Mouse (Mus musculus) heart, embryonic 16.5 days (tissue): Measurements from ENCODE around the gene Cep19. TPM values are rescaled to one million over a fixed set of nuclear protein-coding genes. Genes with fewer than 3 reads are reported as not detected.

Experiments
- ATAC-seq: fragments of 200-750 bp; cut with Nextera tagmentation; replicated peaks from 2 replicates; pipeline ENCODE4 v1.8.0; 2017; ENCODE audit warnings: moderate number of reproducible peaks; ENCODE audit not compliant: insufficient read depth, low FRiP score; ENCODE audit errors: extremely low read depth
- H3K27ac ChIP-seq: fragments of 300-500 bp; sonication (generic); 2 replicates; pipeline ENCODE4 v1.5.1; 2014; ENCODE audit warnings: mild to moderate bottlenecking, low read length, control low read depth, moderate library complexity
- H3K27me3 ChIP-seq: fragments of 300-500 bp; sonication (generic); 2 replicates; pipeline ENCODE4 v1.6.1; 2014; ENCODE audit warnings: low read length, mixed read lengths; ENCODE audit not compliant: control insufficient read depth, insufficient read depth
- H3K36me3 ChIP-seq: fragments of 300-500 bp; sonication (generic); 2 replicates; pipeline ENCODE4 v1.6.1; 2014; ENCODE audit not compliant: control insufficient read depth, insufficient read depth
- H3K4me1 ChIP-seq: fragments of 300-500 bp; sonication (generic); 2 replicates; pipeline ENCODE4 v1.6.1; 2014; ENCODE audit warnings: low read length, mixed read lengths; ENCODE audit not compliant: control insufficient read depth, insufficient read depth
- H3K4me2 ChIP-seq: fragments of 300-500 bp; sonication (generic); 2 replicates; pipeline ENCODE4 v1.6.1; 2014; ENCODE audit warnings: low read depth, mild to moderate bottlenecking, control low read depth, low read length
- H3K4me3 ChIP-seq: fragments of 300-500 bp; sonication (generic); 2 replicates; pipeline ENCODE4 v1.5.1; 2014; ENCODE audit warnings: mild to moderate bottlenecking, control low read depth, low read length
- H3K9ac ChIP-seq: fragments of 300-500 bp; sonication (generic); 2 replicates; pipeline ENCODE4 v1.6.1; 2014; ENCODE audit warnings: low read length, control low read depth
- H3K9me3 ChIP-seq: fragments of 300-500 bp; sonication (generic); replicated peaks from 2 replicates; pipeline ENCODE4 v1.6.1; 2016; ENCODE audit warnings: low read length; ENCODE audit not compliant: control insufficient read depth
- WGBS: fragments of 180-500 bp; shearing (Covaris S2); extraction: QIAGEN DNeasy Blood & Tissue Kit; methylation state at CpG from one replicate; pipeline ENCODE4 v1.1.7; 2014; 5-methylcytosine and 5-hydroxymethylcytosine counted together
- polyA plus RNA-seq: library from polyadenylated mRNA; unstranded; fragments of >200 nt; fragmentation: Nextera tagmentation; extraction: Ambion mirVana; gene quantifications from 2 replicates; pipeline ENCODE4 v1.2.1, GENCODE M21; 2015

Cep19 gene
- polyA plus RNA-seq, 1 experiment from 2014 or later: 26.3 TPM

- H3K27ac ChIP-seq: no peak overlapping the region
- ATAC-seq: no peak; the same call in 1 of the 2 replicates
Measured at GRCm38 (mm10) chr16:32114968-32115695, 15.5 kb downstream of the Cep19 start.

DNA sequence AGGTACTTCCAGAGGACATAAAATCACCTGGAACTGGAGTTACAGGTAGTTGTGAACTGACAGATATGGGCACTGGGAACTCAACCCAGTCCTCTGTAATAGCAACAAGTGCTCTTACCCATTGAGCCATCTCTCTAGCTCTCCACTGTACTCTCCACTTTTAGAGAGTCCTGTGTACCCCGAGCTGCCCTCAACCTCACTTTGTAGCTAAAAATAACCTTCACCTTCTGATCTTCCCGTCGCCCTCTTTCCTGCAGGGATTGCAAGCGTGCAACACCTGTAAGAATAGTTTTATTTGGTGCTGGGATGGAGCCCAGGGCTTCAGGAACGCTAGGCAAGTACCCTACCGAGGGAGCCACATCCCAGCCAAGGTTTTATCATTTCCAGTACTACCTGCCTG lies 16.2 kb downstream of the Cep19 start:
- Histone ChIP-seq H3K27me3 (no peaks in the 10 kb centered on the region), H3K9ac (no peak overlapping the region), H3K9me3 (no peaks in the 10 kb centered on the region), H3K4me2 (peak overlapping the region; percentile 22; the same call in 1 of the 2 replicates), H3K4me3 (no peak overlapping the region), H3K4me1 (peaks cover 9% of the 10 kb centered on the region), H3K36me3 (no peaks in the 10 kb centered on the region), H3K27ac (no peak overlapping the region)
- 38% methylated on average over 6 of the region's 6 CpGs for WGBS
- ATAC-seq: no peak

More at GRCm38 (mm10) chr16:32114968-32115695, 15.5 kb downstream of the Cep19 start:
- Histone ChIP-seq H3K9me3 (no peaks in the 10 kb centered on the region), H3K9ac (no peak overlapping the region), H3K4me2 (peak overlapping the region; percentile 22; the same call in 1 of the 2 replicates), H3K36me3 (no peaks in the 10 kb centered on the region), H3K27me3 (no peaks in the 10 kb centered on the region), H3K4me1 (peaks cover 9% of the 10 kb centered on the region), H3K4me3 (no peak overlapping the region)
- WGBS: 14% methylated on average over 15 of the region's 15 CpGs

- Histone ChIP-seq H3K4me1 (peaks cover 9% of the 10 kb centered on the region), H3K4me3 (no peak overlapping the region), H3K27ac (no peak overlapping the region), H3K27me3 (no peaks in the 10 kb centered on the region), H3K9ac (no peak overlapping the region), H3K9me3 (no peaks in the 10 kb centered on the region), H3K36me3 (no peaks in the 10 kb centered on the region), H3K4me2 (no peak overlapping the region)
- no peak for ATAC-seq
- WGBS: 25% methylated on average over 5 of the region's 5 CpGs
Measured at GRCm38 (mm10) chr16:32116186-32116585, 16.6 kb downstream of the Cep19 start.

DNA sequence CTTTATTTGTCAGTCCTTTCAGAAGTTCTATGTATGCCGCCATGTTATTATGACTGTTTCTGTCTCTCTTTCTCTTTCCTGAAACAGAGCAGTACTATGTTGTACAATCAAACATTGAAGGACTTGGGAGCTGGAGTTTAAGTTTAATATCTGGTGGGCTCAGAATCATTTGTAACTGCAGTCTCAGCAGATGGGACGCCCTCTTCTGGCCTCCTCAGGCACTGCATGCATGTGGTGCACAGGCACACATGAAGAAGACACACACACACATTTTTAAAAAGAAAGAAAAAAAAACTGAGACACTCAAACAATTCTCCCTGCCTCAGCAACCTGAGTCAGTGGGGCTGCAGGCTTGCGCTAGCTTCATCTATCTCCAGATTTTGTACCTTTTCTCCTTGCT lies 20.9 kb downstream of the Cep19 start:
- H3K27ac ChIP-seq: no peak overlapping the region
- no peak overlapping the region for H3K4me2 ChIP-seq
- WGBS: 79% methylated on average over 3 of the region's 3 CpGs
- no peak overlapping the region for H3K4me3 ChIP-seq
- no peaks in the 10 kb centered on the region for H3K9me3 ChIP-seq
- no peaks in the 10 kb centered on the region for H3K27me3 ChIP-seq
- H3K4me1 ChIP-seq: peaks cover 9% of the 10 kb centered on the region
- H3K9ac ChIP-seq: no peak overlapping the region
- no peaks in the 10 kb centered on the region for H3K36me3 ChIP-seq
- ATAC-seq: no peak

DNA sequence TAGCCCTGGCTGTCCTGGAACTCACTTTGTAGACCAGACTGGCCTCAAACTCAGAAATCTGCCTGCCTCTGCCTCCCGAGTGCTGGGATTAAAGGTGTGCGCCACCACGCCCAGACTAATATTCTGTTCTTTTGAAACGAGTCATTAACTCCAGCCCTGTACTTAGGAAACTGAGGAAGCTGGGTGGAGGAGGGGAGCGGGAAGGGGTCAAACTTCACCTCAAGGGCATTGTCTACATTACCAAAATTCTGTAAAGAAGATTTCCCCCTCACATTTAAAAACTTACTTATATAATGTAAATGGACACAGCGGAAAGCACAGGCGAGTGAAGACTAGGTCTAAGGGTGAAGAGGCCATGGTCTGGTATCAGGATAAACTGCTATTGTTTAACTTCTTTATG lies 24.4 kb downstream of the Cep19 start:
- Histone ChIP-seq H3K9ac (no peak overlapping the region), H3K4me2 (no peak overlapping the region), H3K27ac (no peak overlapping the region), H3K27me3 (no peaks in the 10 kb centered on the region), H3K9me3 (no peaks in the 10 kb centered on the region), H3K4me1 (peaks cover 2% of the 10 kb centered on the region), H3K36me3 (no peaks in the 10 kb centered on the region), H3K4me3 (no peak overlapping the region)
- ATAC-seq: no peak
- WGBS: 84% methylated on average over 7 of the region's 7 CpGs

GRCm38 (mm10) chr16:32124444-32125335 lies 25.1 kb downstream of the Cep19 start:
- H3K4me3 ChIP-seq: no peak overlapping the region
- H3K9me3 ChIP-seq: no peaks in the 10 kb centered on the region
- 49% methylated on average over 17 of the region's 17 CpGs for WGBS
- H3K4me1 ChIP-seq: peaks cover 2% of the 10 kb centered on the region
- no peak overlapping the region for H3K9ac ChIP-seq
- H3K27ac ChIP-seq: peak overlapping the region; percentile 38
- no peaks in the 10 kb centered on the region for H3K27me3 ChIP-seq
- no peak; the same call in 1 of the 2 replicates for ATAC-seq
- no peaks in the 10 kb centered on the region for H3K36me3 ChIP-seq
- H3K4me2 ChIP-seq: peak overlapping the region; percentile 14

GRCm38 (mm10) chr16:32125364-32125763 lies 25.8 kb downstream of the Cep19 start:
- Histone ChIP-seq H3K4me2 (no peak overlapping the region), H3K27me3 (no peaks in the 10 kb centered on the region), H3K36me3 (no peaks in the 10 kb centered on the region), H3K4me1 (peaks cover 2% of the 10 kb centered on the region), H3K4me3 (no peak overlapping the region), H3K27ac (peak overlapping the region; percentile 38; the same call in 1 of the 2 replicates), H3K9ac (no peak overlapping the region), H3K9me3 (no peaks in the 10 kb centered on the region)
- ATAC-seq: no peak
- 80% methylated on average over 3 of the region's 3 CpGs for WGBS

DNA sequence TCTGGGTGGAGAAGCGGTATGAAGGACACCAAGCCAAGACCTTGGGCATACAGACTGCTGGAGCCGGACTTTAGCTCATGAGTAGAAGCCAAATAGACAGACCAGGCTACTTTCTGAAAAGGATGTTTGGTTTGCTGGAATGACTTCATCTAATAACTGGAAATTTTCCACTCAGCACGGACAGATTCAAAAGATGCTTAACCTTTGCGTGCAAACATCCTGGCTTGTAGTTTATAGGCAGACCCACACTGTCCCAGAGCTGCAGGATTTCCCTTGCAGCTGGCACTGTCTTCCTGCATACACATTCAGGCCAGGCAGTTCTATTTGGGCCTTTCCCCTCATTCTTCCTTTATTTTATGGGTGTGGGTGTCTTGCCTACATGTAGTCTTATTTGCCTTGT lies 27.4 kb downstream of the Cep19 start:
- no peak overlapping the region for H3K4me3 ChIP-seq
- H3K4me1 ChIP-seq: peaks cover 2% of the 10 kb centered on the region
- no peaks in the 10 kb centered on the region for H3K27me3 ChIP-seq
- no peak overlapping the region for H3K4me2 ChIP-seq
- no peaks in the 10 kb centered on the region for H3K9me3 ChIP-seq
- H3K36me3 ChIP-seq: no peaks in the 10 kb centered on the region
- peak overlapping the region; percentile 49 for H3K27ac ChIP-seq
- no peak overlapping the region for H3K9ac ChIP-seq
- ATAC-seq: no peak
- 73% methylated on average over 4 of the region's 4 CpGs for WGBS
